Mouse (Mus musculus): Measurements from ENCODE around the gene Pparg. TPM values are rescaled to one million over a fixed set of nuclear protein-coding genes. Genes with fewer than 3 reads are reported as not detected.

The Pparg gene
- total and polyA plus RNA-seq, 3 experiments: not detected

GRCm38 (mm10) chr6:115340084-115340483, 20.7 kb upstream of the Pparg start:
- H3K27me3 ChIP-seq (replicated peaks): no peaks in the 10 kb centered on the region
- TF ChIP-seq IRF4 (IDR thresholded peaks at IDR 0.05; ENCODE audit: low read depth, low read length): no peak
- in situ Hi-C loops (cut with MboI; ENCODE audit: low pct_ligation_motif_present, low pct_unique_long_range_greater_than_20kb, low sequenced_read_pairs) (no loop called here), dilution Hi-C loops (cut with MboI; ENCODE audit: extremely low pct_ligation_motif_present, extremely low pct_unique_long_range_greater_than_20kb, low sequenced_read_pairs) (no loop called here)
- H3K4me3 ChIP-seq (replicated peaks in 1 of 3; ENCODE audit: low read depth in 2 of 3, low read length in 2 of 3, poor library complexity in 1 of 3): no peak overlapping the region
- no peaks in the 10 kb centered on the region for H3K9me3 ChIP-seq (replicated peaks; ENCODE audit: low read length)
- no peaks in the 10 kb centered on the region for H3K36me3 ChIP-seq (replicated peaks in 1 of 2; ENCODE audit: control insufficient read depth in 1 of 2, insufficient read depth in 1 of 2, low read length in 1 of 2)
- H3K4me1 ChIP-seq (ENCODE audit: control insufficient read depth in 1 of 2, insufficient read depth in 2 of 2): peaks cover 2 to 29% of the 10 kb centered on the region in 2 experiments; a peak in 3 of 4 replicates
- H3K27ac ChIP-seq (ENCODE audit: insufficient read depth, low read depth): no peak overlapping the region
- no peak overlapping the region for H3K4me2 ChIP-seq (ENCODE audit: insufficient read depth, low read depth, poor library complexity, severe bottlenecking)
- no peak overlapping the region for H3K9ac ChIP-seq (ENCODE audit: insufficient read depth, low read depth)
- H3K79me2 ChIP-seq (replicated peaks; ENCODE audit: control insufficient read depth, extremely low read depth, insufficient read depth, poor library complexity, severe bottlenecking): no peaks in the 10 kb centered on the region
- no peak for DNase-seq (ENCODE audit: extremely low read depth)

DNA sequence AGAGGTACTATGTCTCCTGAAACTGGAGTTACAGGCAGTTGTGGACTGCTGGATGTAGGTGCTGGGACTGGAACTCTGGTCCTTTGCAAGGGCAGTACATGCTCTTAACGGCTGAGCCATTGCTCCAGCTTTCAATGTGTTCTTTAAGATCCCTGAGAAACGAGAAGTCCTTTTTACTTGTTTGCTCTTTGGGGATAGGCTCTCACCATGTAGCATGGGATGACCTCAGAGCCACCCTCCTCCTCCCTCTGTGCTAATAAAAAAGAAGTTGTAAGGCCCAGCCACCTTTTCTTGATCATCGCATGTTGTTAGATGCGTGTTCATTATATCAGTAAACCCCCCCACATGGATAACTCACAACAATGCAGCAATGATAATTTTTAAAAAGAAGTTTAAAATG, 17.7 kb upstream of the Pparg start:
- Histone ChIP-seq H3K4me2 (ENCODE audit: insufficient read depth, low read depth, poor library complexity, severe bottlenecking) (no peak overlapping the region), H3K4me3 (replicated peaks in 1 of 3; ENCODE audit: low read depth in 2 of 3, low read length in 2 of 3, poor library complexity in 1 of 3) (no peak overlapping the region), H3K4me1 (ENCODE audit: control insufficient read depth in 1 of 2, insufficient read depth in 2 of 2) (no peaks in the 10 kb centered on the region), H3K79me2 (replicated peaks; ENCODE audit: control insufficient read depth, extremely low read depth, insufficient read depth, poor library complexity, severe bottlenecking) (no peaks in the 10 kb centered on the region), H3K36me3 (replicated peaks in 1 of 2; ENCODE audit: control insufficient read depth in 1 of 2, insufficient read depth in 1 of 2, low read length in 1 of 2) (no peaks in the 10 kb centered on the region), H3K9ac (ENCODE audit: insufficient read depth, low read depth) (no peak overlapping the region), H3K9me3 (replicated peaks; ENCODE audit: low read length) (no peaks in the 10 kb centered on the region), H3K27ac (ENCODE audit: insufficient read depth, low read depth) (no peak overlapping the region), H3K27me3 (replicated peaks) (no peaks in the 10 kb centered on the region)
- dilution Hi-C loops (cut with MboI; ENCODE audit: extremely low pct_ligation_motif_present, extremely low pct_unique_long_range_greater_than_20kb, low sequenced_read_pairs) (no loop called here), in situ Hi-C loops (cut with MboI; ENCODE audit: low pct_ligation_motif_present, low pct_unique_long_range_greater_than_20kb, low sequenced_read_pairs) (no loop called here)
- DNase-seq (ENCODE audit: extremely low read depth): no peak
- TF ChIP-seq HCFC1 (IDR thresholded peaks at IDR 0.05; ENCODE audit: low read depth, low read length): no peak
- TF ChIP-seq E2F4 (IDR thresholded peaks at IDR 0.05; ENCODE audit: insufficient replicate concordance, low read depth, low read length): no peak
- TF ChIP-seq NRF1 (IDR thresholded peaks at IDR 0.05; ENCODE audit: low read depth, low read length): no peak
- no peak for TF ChIP-seq TCF12 (IDR thresholded peaks at IDR 0.05; ENCODE audit: low read depth, low read length)
- no peak for TF ChIP-seq ZC3H11A (IDR thresholded peaks at IDR 0.05; ENCODE audit: low read depth, low read length)
- no peak for TF ChIP-seq ETS1 (conservative IDR thresholded peaks at IDR 0.05; ENCODE audit: low read depth, low read length)
- TF ChIP-seq MYC (IDR thresholded peaks at IDR 0.05; ENCODE audit: low read depth, low read length): no peak
- TF ChIP-seq MXI1 (IDR thresholded peaks at IDR 0.05; ENCODE audit: low read depth, low read length): no peak
- no peak for TF ChIP-seq RCOR1 (conservative IDR thresholded peaks at IDR 0.05; ENCODE audit: low read depth, low read length)
- TF ChIP-seq JUN (IDR thresholded peaks at IDR 0.05; ENCODE audit: insufficient read depth, low read depth, low read length): no peak
- no peak for TF ChIP-seq NELFE (IDR thresholded peaks at IDR 0.05; ENCODE audit: low read depth, low read length)

DNA sequence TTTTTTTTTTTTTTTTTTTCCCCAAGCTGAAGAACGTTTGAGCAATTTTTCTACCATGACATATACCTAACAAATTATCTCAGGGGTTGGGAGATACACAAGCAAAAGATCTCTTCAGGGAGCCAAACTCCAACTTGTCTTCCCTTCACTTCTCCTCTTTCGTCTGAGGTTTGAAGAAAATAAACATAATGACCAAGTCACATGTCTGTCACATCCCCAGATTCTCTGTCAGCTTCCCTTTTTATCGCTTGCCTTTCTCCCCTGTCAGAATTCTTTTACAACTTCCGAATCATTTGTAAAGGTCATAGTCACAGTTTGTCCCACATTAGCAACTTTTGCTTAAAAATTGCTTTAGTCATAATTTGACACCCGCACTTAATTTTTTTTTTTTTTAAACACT, 17.2 kb upstream of the Pparg start:
- peak overlapping the region; percentile 43; the same call in 1 of the 2 replicates for H3K4me2 ChIP-seq (ENCODE audit: insufficient read depth, low read depth, poor library complexity, severe bottlenecking)
- in situ Hi-C loops (cut with MboI; ENCODE audit: low pct_ligation_motif_present, low pct_unique_long_range_greater_than_20kb, low sequenced_read_pairs): no loop called here
- dilution Hi-C loops (cut with MboI; ENCODE audit: extremely low pct_ligation_motif_present, extremely low pct_unique_long_range_greater_than_20kb, low sequenced_read_pairs): no loop called here
- H3K4me1 ChIP-seq (ENCODE audit: control insufficient read depth in 1 of 2, insufficient read depth in 2 of 2): no peaks in the 10 kb centered on the region
- no peak for TF ChIP-seq SMC3 (IDR thresholded peaks at IDR 0.05; ENCODE audit: low read depth, low read length)
- no peak for TF ChIP-seq NELFE (IDR thresholded peaks at IDR 0.05; ENCODE audit: low read depth, low read length)
- no peak for TF ChIP-seq RAD21 (IDR thresholded peaks at IDR 0.05; ENCODE audit: low read depth, low read length)
- no peak for TF ChIP-seq POLR2AphosphoS2 (IDR thresholded peaks at IDR 0.05; ENCODE audit: low read depth, low read length)
- no peak for TF ChIP-seq RCOR1 (conservative IDR thresholded peaks at IDR 0.05; ENCODE audit: low read depth, low read length)
- no peak for TF ChIP-seq JUN (IDR thresholded peaks at IDR 0.05; ENCODE audit: insufficient read depth, low read depth, low read length)
- TF ChIP-seq MAX (IDR thresholded peaks at IDR 0.05; ENCODE audit: low read length): no peak
- TF ChIP-seq POLR2A (IDR thresholded peaks at IDR 0.05; ENCODE audit: low read depth, low read length): no peak
- no peak for TF ChIP-seq JUND (conservative IDR thresholded peaks at IDR 0.05; ENCODE audit: low read depth, low read length)
- no peak for TF ChIP-seq BHLHE40 (IDR thresholded peaks at IDR 0.05; ENCODE audit: low read depth, low read length)
- TF ChIP-seq EP300 (IDR thresholded peaks at IDR 0.05; ENCODE audit: low read length): no peak
- TF ChIP-seq NRF1 (IDR thresholded peaks at IDR 0.05; ENCODE audit: low read depth, low read length): no peak
- TF ChIP-seq MAZ (IDR thresholded peaks at IDR 0.05; ENCODE audit: low read depth, low read length): no peak
- TF ChIP-seq SIN3A (IDR thresholded peaks at IDR 0.05; ENCODE audit: low read length): no peak
- DNase-seq (ENCODE audit: extremely low read depth): no peak
- no peaks in the 10 kb centered on the region for H3K36me3 ChIP-seq (replicated peaks in 1 of 2; ENCODE audit: control insufficient read depth in 1 of 2, insufficient read depth in 1 of 2, low read length in 1 of 2)
- H3K4me3 ChIP-seq (replicated peaks in 1 of 3; ENCODE audit: low read depth in 2 of 3, low read length in 2 of 3, poor library complexity in 1 of 3): no peak overlapping the region
- H3K9ac ChIP-seq (ENCODE audit: insufficient read depth, low read depth): 0 out of 2 replicates have a peak overlapping the region, but pooled peaks have one; percentile 19
- no peaks in the 10 kb centered on the region for H3K79me2 ChIP-seq (replicated peaks; ENCODE audit: control insufficient read depth, extremely low read depth, insufficient read depth, poor library complexity, severe bottlenecking)
- H3K9me3 ChIP-seq (replicated peaks; ENCODE audit: low read length): no peaks in the 10 kb centered on the region
- no peaks in the 10 kb centered on the region for H3K27me3 ChIP-seq (replicated peaks)
- H3K27ac ChIP-seq (ENCODE audit: insufficient read depth, low read depth): no peak overlapping the region
